Mouse (Mus musculus) forebrain, embryonic 10.5 days (tissue): ENCODE measurements around the gene Arrdc4. TPM values are rescaled to one million over a fixed set of nuclear protein-coding genes. Genes with fewer than 3 reads are reported as not detected.

Experiments used
- DNase-seq: peaks from one replicate; pipeline ENCODE4 v3.0.0-alpha.2; 2017; ENCODE audit warnings: low spot score; ENCODE audit errors: extremely low spot score
- H3K27ac ChIP-seq: fragments of 300-500 bp; sonication (generic); 2 replicates; pipeline ENCODE4 v1.5.1; 2016; ENCODE audit warnings: mild to moderate bottlenecking
- H3K27me3 ChIP-seq: fragments of 300-500 bp; sonication (generic); 2 replicates; pipeline ENCODE4 v1.6.1; 2016; ENCODE audit warnings: mild to moderate bottlenecking; ENCODE audit not compliant: poor library complexity, severe bottlenecking
- H3K36me3 ChIP-seq: fragments of 300-500 bp; sonication (generic); replicated peaks from 2 replicates; pipeline ENCODE4 v1.6.1; 2016; ENCODE audit warnings: mild to moderate bottlenecking, moderate library complexity
- H3K4me1 ChIP-seq: fragments of 300-500 bp; sonication (generic); 2 replicates; pipeline ENCODE4 v1.6.1; 2016
- H3K4me3 ChIP-seq: fragments of 300-500 bp; sonication (generic); 2 replicates; pipeline ENCODE4 v1.5.1; 2016; ENCODE audit warnings: mild to moderate bottlenecking, moderate library complexity
- H3K9me3 ChIP-seq: fragments of 300-500 bp; sonication (generic); 2 replicates; pipeline ENCODE4 v1.6.1; 2016; ENCODE audit warnings: mild to moderate bottlenecking, moderate library complexity
- WGBS: fragments of 180-500 bp; shearing (Covaris S2); methylation state at CpG from one replicate; pipeline ENCODE4 v1.1.7; 2016; 5-methylcytosine and 5-hydroxymethylcytosine counted together
- polyA plus RNA-seq: library from polyadenylated mRNA; unstranded; fragments of >200 nt; fragmentation: Nextera tagmentation; extraction: Ambion mirVana; gene quantifications from 2 replicates; pipeline ENCODE4 v1.2.1, GENCODE M21; 2016

The Arrdc4 gene
- polyA plus RNA-seq, 1 experiment from 2014 or later = 12.4 TPM

DNA sequence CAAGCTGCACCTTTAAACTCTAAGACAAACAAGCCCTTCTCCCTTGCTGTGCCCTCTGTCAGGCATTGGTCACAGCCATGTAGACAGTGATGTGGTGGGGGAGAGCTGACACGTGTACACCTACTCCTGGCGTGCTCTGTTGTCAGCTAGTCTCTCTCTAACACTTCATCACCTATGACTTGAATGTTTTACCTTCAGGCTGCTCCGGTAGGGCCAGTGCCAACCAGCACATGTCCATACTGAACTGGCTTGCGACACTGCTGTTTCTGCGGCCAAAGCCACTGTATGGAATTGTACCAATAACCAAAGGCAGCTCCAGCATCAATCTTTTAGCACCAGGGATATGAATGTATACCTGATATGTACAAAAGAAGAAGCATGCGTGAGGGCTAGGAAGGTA lies 8.3 kb downstream of the Arrdc4 start:
- Histone ChIP-seq H3K36me3 (peaks cover 66% of the 10 kb centered on the region), H3K27ac (no peak overlapping the region), H3K9me3 (no peaks in the 10 kb centered on the region), H3K27me3 (no peaks in the 10 kb centered on the region), H3K4me3 (no peak overlapping the region), H3K4me1 (0 out of 2 replicates have a peak, but pooled peaks cover 3% of the 10 kb centered on the region)
- WGBS = 95% methylated on average over 6 of the region's 6 CpGs
- DNase-seq = no peak

DNA sequence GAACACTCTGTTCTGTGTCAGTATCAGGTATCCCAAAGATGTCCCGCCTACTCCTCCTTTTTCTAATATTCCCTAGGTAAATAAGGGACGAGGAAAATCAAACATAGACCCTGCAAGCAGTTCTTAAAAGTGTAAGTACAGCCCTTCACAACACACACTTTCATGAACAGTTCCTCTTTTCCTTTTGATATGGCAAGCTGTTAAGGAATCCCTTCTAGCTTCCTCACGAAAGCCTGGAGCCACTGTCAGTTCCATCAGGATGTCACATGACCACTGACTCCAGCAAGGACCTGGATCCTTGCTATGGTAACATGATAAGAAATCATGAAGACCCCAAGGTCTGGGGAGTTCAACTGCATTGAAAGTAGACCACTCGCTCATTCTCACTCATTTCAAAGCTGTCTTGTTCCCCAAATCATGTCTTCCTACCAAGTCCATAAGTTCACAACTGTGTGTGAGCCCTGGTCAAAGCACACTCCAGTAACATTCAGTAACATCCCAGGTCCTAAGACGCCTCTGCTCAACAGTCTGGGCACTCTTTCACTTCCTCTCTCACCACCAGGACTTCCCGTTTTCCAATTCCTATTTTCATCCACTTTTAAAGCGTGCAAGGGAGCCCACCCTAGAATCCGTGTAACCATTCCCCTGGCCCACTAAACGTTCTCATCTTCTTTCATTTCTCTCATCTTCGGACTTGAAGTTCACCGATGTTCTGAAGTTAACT lies 10.2 kb downstream of the Arrdc4 start:
- Histone ChIP-seq H3K4me1 (0 out of 2 replicates have a peak, but pooled peaks cover 5% of the 10 kb centered on the region), H3K36me3 (peaks cover 56% of the 10 kb centered on the region), H3K4me3 (no peak overlapping the region), H3K9me3 (no peaks in the 10 kb centered on the region), H3K27ac (no peak overlapping the region), H3K27me3 (no peaks in the 10 kb centered on the region)
- DNase-seq = no peak
- WGBS = 94% methylated on average over 11 of the region's 11 CpGs

DNA sequence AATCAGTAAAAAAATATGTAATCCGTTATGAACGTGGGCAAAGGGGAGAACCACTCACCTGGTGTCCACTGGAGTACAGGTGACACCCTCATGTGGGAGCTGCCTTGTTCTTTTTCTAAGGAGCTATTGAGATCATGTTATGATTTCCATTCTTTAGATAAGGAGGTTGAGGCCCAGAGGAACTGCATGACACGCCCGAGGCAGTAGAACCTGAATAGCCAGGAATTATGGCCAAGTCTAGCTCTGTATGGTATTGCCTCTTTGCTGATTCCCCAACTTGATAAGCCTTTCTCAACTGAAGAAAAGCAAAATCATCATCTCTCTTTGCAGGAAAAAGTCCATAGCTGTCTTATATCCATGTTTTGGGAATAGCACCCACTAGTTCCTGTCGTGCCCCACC lies 22.7 kb downstream of the Arrdc4 start:
- H3K27ac ChIP-seq = no peak overlapping the region
- H3K9me3 ChIP-seq = no peaks in the 10 kb centered on the region
- no peak for DNase-seq
- no peak overlapping the region for H3K4me3 ChIP-seq
- WGBS = 94% methylated on average over 5 of the region's 5 CpGs
- no peaks in the 10 kb centered on the region for H3K36me3 ChIP-seq
- H3K27me3 ChIP-seq = no peaks in the 10 kb centered on the region
- H3K4me1 ChIP-seq = no peaks in the 10 kb centered on the region

DNA sequence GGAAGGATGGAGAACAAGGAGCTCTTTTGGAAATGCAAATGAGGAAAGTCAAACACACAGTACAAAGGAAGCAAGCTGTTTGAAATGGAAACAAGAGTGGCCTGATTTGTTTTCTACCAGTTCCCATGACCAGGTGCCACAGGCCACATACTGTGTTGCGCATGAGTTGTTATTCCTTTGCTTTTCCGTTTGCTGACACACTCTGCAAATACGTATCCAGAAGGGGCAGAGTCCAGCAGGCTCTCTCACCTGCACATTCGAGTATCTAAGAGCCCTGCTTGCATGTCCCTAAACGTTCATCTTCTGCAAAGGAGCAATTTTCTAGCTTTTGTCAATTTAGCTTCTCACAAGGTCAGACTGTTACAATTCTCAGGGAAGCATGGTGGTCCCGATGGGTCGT lies 24.3 kb downstream of the Arrdc4 start:
- H3K9me3 ChIP-seq = no peaks in the 10 kb centered on the region
- 85% methylated on average over 7 of the region's 7 CpGs for WGBS
- H3K27me3 ChIP-seq = no peaks in the 10 kb centered on the region
- no peak overlapping the region for H3K27ac ChIP-seq
- H3K4me1 ChIP-seq = no peaks in the 10 kb centered on the region
- H3K36me3 ChIP-seq = no peaks in the 10 kb centered on the region
- no peak overlapping the region for H3K4me3 ChIP-seq
- DNase-seq = no peak

DNA sequence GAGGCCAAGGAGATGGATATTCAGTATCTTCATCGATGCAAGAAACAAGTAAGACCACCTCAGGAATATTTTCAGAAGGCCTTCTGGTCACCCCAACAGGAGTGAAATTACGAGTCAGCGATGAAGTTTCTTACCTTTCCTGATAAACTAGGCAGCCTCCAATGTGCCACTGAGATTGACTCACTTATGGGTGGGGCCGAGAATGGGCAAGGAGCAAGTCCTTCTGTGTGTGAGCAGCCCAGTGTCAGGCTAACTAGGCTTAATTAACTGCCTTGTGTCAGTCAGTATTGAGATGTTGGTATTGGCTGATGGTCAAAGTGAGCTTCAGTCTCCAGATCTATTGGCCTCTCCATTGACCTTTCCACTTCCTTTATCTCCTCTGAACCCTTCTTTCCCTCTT lies 27.5 kb downstream of the Arrdc4 start:
- Histone ChIP-seq H3K4me1 (peaks cover 11% of the 10 kb centered on the region), H3K36me3 (no peaks in the 10 kb centered on the region), H3K9me3 (no peaks in the 10 kb centered on the region), H3K27ac (no peak overlapping the region), H3K4me3 (no peak overlapping the region), H3K27me3 (no peaks in the 10 kb centered on the region)
- no peak for DNase-seq
- 90% methylated on average over 4 of the region's 4 CpGs for WGBS

DNA sequence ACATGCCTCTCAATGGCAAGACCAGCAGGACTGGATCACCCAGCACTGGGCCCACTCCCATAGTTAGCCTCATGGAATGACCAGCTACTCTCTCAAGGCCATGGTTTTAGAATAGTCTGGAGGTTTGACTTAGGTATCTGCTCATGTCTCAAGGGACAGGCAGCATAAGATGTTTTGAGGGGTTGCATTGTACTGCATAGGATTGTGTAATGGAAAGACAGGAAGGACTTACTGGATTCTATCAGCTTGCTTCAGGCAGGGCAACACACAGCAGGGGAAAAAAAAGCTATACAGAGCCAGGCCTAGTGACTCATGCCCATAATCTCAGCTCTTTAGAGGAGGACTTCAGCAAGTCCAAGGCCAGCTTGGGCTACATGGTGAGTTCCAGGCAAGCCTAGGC lies 31.1 kb downstream of the Arrdc4 start:
- no peak for DNase-seq
- Histone ChIP-seq H3K9me3 (no peaks in the 10 kb centered on the region), H3K4me1 (peaks cover 11% of the 10 kb centered on the region), H3K27ac (no peak overlapping the region), H3K36me3 (no peaks in the 10 kb centered on the region), H3K27me3 (no peaks in the 10 kb centered on the region), H3K4me3 (no peak overlapping the region)

DNA sequence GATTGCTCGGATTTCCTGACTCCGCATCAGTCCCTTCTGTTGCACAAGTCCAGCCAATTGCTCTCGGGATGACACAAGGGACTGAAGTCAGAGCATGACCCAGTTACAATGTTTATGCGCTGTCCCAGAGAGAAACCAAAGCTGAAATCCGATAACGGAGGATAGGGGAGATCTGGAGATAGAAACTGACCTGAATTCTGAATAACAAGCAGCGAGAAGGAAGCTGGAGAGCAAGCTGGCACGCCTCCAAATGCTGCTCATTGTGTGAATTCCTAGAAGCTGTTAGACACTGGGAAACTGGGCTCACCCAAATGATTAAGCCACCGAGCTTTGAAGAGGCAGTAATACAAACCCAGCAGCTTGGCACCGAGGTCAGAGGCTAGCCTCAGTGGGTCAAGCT lies 31.5 kb downstream of the Arrdc4 start:
- no peak for DNase-seq
- no peak overlapping the region for H3K27ac ChIP-seq
- 64% methylated on average over 10 of the region's 10 CpGs for WGBS

DNA sequence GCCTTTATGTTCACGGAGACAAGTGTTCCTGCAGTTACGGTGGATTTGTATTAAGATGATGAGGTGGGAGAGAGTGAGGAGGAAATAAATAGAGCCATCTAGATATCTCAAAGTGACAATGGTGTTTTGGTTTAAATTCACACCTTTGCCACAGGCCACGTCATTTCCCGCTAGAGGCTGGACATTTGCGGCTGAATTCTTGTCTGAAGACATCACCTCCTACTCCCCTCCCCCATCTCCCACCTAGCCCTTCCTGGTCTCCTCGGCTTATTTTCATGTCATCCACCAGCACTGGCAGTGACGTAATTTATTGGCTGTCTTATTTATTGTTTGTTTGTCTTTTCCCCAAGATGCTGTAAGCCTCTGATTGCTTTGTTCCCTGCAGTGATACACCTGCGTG lies 32.1 kb downstream of the Arrdc4 start:
- H3K27me3 ChIP-seq = no peaks in the 10 kb centered on the region
- H3K4me1 ChIP-seq = peaks cover 11% of the 10 kb centered on the region
- H3K36me3 ChIP-seq = no peaks in the 10 kb centered on the region
- no peaks in the 10 kb centered on the region for H3K9me3 ChIP-seq
- no peak for DNase-seq
- H3K4me3 ChIP-seq = no peak overlapping the region
- no peak overlapping the region for H3K27ac ChIP-seq
- 87% methylated on average over 8 of the region's 8 CpGs for WGBS

More for the DNA sequence above, 31.5 kb downstream of the Arrdc4 start:
- H3K9me3 ChIP-seq = no peaks in the 10 kb centered on the region
- H3K36me3 ChIP-seq = no peaks in the 10 kb centered on the region
- H3K4me3 ChIP-seq = no peak overlapping the region
- peaks cover 11% of the 10 kb centered on the region for H3K4me1 ChIP-seq
- H3K27me3 ChIP-seq = no peaks in the 10 kb centered on the region

DNA sequence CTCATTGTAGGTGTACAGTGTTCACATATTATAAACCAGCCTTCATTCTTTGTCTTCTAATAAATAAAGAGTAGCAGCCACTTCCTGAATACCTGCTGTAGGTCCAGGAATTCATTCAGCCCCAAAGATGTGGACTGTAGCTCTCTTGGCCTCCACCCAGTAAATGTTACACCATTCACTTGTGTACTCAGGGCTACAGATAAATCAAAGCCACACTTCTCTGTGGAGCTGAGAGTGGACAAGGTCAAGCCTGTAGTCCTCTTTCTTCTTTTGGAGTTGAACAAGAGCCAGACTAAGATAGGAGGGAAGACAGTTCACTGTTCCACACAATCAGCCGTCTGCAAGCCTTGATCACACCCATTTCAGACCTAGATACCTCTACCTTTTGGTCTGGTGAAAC lies 36.1 kb downstream of the Arrdc4 start:
- Histone ChIP-seq H3K27me3 (no peaks in the 10 kb centered on the region), H3K4me1 (peaks cover 10% of the 10 kb centered on the region), H3K9me3 (no peaks in the 10 kb centered on the region), H3K36me3 (no peaks in the 10 kb centered on the region), H3K4me3 (no peak overlapping the region), H3K27ac (no peak overlapping the region)
- WGBS = 92% methylated on average over 1 of the region's 1 CpGs
- DNase-seq = no peak

DNA sequence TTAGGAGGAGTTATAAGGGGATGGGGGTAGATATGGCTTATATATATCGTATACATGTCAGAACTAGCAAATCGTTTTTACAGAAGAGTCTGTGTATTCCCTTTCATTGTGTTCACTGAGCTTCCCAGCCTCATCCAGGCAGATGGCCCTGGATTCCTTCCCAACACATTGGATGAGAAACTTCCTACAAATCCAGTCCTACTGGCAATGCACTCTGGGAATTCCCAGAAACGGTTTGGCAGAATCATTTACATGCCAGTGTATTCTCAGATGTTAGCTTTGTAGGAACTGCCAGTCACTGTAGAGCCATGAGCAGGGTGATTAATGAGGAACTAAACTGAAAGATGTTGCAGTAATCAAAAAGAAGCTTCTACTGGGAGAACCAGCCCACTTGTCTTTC lies 36.6 kb downstream of the Arrdc4 start:
- Histone ChIP-seq H3K36me3 (no peaks in the 10 kb centered on the region), H3K4me3 (no peak overlapping the region), H3K9me3 (no peaks in the 10 kb centered on the region), H3K4me1 (peaks cover 5% of the 10 kb centered on the region), H3K27me3 (no peaks in the 10 kb centered on the region), H3K27ac (no peak overlapping the region)
- WGBS = 84% methylated on average over 3 of the region's 3 CpGs
- DNase-seq = no peak

DNA sequence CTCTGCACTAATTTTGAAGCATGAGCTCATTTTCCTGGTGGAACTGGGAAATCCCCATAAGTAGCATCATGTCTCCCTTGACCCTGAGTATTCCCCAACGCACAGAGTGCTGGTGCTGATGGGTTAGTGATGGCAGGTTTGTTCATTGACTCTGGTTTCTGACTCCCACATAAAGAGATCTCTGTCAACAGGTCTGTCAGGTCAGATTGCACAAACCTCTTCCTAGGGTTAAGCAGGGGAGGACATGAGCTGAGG lies 39.8 kb downstream of the Arrdc4 start:
- Histone ChIP-seq H3K4me3 (no peak overlapping the region), H3K36me3 (no peaks in the 10 kb centered on the region), H3K4me1 (no peaks in the 10 kb centered on the region), H3K27me3 (no peaks in the 10 kb centered on the region), H3K9me3 (no peaks in the 10 kb centered on the region), H3K27ac (no peak overlapping the region)
- WGBS = 81% methylated on average over 1 of the region's 1 CpGs
- DNase-seq = no peak

DNA sequence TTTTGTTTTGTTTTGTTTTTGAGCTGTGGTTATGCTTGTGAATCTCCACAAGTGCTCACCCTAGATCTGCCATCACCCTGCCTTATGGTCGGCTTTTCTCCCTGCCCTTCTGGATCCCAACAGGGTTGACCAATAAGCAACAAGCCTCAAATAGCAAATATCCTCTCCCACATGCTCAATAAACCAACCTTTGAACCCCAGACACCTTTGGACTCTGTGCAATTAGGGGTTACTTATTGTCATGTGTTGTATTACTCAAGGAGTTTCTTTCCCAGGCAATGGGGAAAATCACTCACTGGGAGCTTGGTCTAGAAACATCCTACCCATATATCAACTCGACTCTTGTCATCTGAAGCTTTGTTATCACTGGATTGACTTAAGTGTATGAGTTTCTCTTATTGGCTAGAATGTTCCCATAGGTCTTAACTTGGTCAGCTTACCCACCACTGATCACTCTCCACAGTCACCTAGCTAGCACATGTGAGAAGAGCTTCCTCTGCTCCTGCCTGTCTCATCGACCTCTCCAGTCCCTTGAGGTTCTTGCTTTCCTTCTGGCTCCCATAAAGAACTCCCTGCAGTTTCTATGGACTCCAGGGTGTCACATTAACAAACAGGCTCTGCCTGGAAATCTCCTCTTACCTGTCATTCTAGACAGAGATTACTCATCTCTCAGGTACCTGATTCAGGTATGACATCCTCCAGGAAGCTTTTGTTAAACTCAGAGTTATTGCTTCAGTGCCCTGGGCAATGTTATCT lies 40.3 kb downstream of the Arrdc4 start:
- Histone ChIP-seq H3K9me3 (no peaks in the 10 kb centered on the region), H3K4me3 (no peak overlapping the region), H3K36me3 (no peaks in the 10 kb centered on the region), H3K4me1 (no peaks in the 10 kb centered on the region), H3K27me3 (no peaks in the 10 kb centered on the region), H3K27ac (no peak overlapping the region)
- no peak for DNase-seq
- 79% methylated on average over 3 of the region's 3 CpGs for WGBS

DNA sequence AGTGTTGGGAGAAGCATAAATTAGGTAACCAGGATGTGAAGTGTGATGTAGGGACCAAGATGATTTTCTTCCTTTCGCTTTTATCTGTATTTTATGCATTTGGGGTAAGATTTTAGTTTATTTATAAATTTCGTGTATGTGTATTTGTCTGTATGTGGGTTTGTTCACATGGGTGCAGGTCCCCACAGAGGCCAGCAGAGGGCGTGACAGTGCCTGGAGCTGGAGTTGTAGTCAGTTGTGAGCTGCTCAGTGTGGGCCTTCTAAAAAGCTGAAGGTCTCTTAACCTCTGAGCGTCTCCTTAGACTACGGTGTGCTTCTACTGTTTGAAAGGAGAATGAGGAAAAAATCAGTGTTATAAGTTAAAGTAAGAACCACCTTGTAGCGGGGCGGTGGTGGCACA lies 43.9 kb downstream of the Arrdc4 start:
- no peak overlapping the region for H3K4me3 ChIP-seq
- no peaks in the 10 kb centered on the region for H3K27me3 ChIP-seq
- no peaks in the 10 kb centered on the region for H3K9me3 ChIP-seq
- no peaks in the 10 kb centered on the region for H3K36me3 ChIP-seq
- WGBS = 93% methylated on average over 7 of the region's 7 CpGs
- no peak for DNase-seq
- no peaks in the 10 kb centered on the region for H3K4me1 ChIP-seq
- H3K27ac ChIP-seq = no peak overlapping the region
